Mouse (Mus musculus): Measurements from ENCODE around the gene Tub.

Gene Tub

DNA sequence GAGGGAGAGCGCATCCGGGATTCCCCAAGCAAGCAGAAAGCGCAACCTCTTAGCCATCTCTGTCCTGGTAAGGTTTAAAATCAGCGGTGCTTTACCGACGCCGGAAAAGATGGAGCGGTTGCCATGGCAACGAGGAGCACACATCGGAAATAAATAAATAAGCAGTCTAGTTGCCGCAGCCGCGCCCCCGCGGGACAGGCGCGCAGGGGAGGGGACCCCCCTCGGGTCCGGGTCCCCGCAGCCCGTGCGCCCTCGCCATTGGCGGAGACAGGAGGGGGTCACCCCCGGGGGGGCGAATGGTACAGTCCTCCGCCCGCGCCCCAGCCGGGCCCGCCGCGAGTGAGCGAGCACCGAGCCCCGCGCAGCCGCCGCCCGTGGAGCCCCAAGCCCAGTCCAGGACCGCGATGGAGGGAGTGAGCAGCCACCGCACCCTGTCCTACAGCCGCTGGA lies at the start of gene Tub:
TSS of gene Tub (plus strand) at position 27 of the 450 bp plus-strand sequence.
- peak; percentile 91 to 93 for DNase-seq (ENCODE audit: low spot score in 2 of 2)

GRCm38 (mm10) chr7:108903969-108904368 lies 46.2 kb upstream of the Tub start:
- DNase-seq (ENCODE audit: low spot score in 2 of 2) = no peak

GRCm38 (mm10) chr7:108927043-108927442 lies 23.1 kb upstream of the Tub start:
- DNase-seq (ENCODE audit: low spot score in 2 of 2) = no peak

DNA sequence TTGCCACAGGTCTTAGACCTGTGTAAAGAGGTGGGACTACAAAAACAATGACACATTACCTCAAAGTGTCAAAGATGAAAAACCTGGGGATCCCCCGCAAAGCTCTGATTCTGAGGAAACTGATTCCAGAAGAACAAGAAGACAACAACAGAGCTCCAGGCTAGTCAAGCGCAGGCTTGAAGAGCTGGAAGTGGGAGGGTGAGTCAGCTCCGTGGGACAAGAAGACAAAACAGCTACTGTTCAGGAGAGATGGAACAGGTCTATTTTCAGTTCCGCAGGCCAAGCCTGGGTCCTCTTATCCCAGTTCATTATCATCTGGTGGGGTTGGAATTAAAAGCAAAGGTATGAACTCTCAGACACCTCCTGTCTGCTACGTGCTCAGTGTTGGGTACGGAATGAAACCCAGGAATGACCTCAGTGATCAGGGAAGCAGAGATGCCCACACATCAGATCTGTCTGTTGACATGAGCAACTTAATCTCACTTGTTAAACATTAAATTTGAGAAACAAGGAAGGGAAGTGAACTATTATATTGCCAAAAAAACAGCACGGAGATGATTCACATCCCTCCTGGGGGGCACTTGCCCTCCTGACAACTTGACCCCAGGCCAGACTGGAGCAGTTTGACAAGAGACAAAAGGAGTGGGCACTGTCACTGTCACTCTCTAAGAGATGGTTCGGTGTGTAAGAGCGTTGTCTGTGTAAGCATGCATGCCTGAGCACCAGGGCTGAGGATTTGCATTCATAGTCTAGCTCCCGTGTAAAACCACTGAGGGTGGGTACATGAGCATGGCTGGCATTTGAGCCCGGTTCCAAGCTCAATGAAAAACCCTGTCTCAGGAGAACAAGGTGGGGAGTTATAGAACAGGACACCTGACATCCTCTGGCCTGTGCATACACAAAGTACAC lies 21.6 kb upstream of the Tub start:
- no peak for DNase-seq (ENCODE audit: low spot score in 2 of 2)

DNA sequence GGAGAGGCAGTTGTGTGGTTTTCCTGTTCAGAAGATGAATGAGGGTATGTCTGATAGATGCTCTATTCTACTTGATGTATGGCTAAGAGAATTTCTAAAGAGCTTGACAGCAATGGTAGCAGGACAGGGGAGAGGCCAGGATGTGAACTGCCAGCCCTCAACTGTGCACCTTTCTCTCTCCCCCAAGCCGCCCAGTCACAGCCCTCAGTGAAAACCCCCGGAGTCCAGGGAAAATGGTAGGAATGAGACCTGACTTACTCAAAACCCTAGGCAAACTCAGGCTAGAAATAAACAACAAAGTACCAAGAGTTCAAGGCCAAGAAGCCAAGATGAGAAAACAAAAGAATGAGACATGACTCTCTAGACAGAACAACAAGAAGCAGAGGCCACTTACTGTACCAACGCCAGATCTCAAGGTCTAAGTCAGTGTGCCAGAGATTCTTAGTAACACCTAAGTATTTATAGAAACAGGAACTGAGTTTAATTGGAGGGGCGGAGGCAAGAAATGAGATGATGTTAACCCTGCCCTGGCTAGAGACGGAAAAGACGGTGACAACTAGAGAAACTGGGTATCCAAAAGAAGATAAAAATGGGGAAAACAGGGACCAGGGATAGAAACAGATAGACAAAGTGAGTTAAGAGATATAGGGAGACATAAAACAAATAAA lies 20.3 kb upstream of the Tub start, which contains the start of gene Nlrp10:
TSS of gene Nlrp10 (minus strand) at position 453 of the 668 bp plus-strand sequence.
- DNase-seq (ENCODE audit: low spot score in 2 of 2) = no peak

- peak; percentile 96 to 97 for DNase-seq (ENCODE audit: low spot score in 2 of 2)
These were observed 16.1 kb upstream of the Tub start, which contains the start of gene Eif3f for GRCm38 (mm10) chr7:108933794-108934731. Gene Eif3f (plus strand): TSS chr7:108934417.

GRCm38 (mm10) chr7:108934836-108935235 lies 15.3 kb upstream of the Tub start:
- DNase-seq (ENCODE audit: low spot score in 2 of 2) = peak in 1 of 2 experiments; percentile 32

- DNase-seq (ENCODE audit: low spot score in 2 of 2) = peak in 1 of 2 experiments; percentile 21
These were observed 14.7 kb upstream of the Tub start for GRCm38 (mm10) chr7:108935411-108935810.

- no peak for DNase-seq (ENCODE audit: low spot score in 2 of 2)
These were observed 13.5 kb upstream of the Tub start for GRCm38 (mm10) chr7:108936591-108936990.

DNA sequence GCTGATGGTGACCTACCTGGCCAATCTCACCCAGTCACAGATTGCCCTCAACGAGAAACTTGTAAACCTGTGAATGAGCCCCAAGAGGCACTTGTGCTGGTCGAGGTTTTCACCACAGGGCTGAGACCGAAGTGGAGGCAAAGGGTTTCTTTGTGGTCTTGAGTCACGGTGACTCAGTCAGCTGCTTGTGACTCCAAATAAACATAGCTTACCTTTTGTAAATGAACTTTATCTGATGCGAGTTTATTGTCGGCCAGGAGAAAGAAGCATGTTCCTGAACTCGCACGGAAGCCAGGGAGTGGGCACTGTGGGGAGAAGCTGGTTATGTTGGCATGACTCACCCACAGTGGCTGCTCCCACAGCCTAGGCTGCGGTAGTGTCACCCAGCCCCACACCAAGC lies 8.7 kb upstream of the Tub start:
- DNase-seq (ENCODE audit: low spot score in 2 of 2) = no peak

DNA sequence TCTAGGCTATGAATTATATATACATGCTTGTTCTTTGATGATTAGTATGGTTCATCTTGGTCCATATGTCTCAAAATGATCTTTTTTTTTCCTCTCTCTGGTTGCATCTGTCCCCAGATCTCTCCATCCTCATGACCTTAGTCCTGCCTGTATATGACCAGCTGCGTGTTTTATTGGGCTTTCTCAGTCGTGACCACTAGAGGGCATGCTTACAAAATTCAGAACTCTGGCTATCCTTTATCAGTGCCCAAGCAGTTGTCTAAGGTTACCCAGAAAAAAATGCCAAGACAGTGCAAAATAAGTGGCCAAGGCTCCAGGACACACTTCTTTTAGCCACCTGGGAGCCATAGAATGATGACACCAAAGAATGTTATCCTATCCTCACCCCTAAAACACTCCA lies 6.1 kb upstream of the Tub start:
- peak in 1 of 2 experiments; percentile 68 for DNase-seq (ENCODE audit: low spot score in 2 of 2)

- DNase-seq (ENCODE audit: low spot score in 2 of 2) = no peak
These were observed 1.5 kb upstream of the Tub start for GRCm38 (mm10) chr7:108948611-108949010.

DNA sequence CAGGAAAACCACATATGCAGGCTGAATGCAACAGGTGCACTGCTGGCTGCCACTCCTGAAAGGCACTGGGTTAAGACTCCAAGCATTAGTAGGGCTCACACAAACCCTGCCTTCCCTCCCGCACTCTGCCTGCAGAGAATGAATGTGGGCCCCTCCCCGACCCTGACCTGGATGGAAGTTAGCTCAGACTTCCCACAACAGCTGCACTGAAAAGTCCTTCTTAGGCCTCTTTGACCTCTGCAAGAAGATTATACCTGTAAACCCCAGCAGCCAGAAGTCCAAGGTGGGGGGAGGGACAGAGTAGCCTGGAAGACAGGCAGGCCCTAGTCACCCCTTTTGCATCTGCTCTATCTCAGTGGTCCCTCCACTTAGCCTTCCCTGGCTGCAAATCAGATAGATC lies 837 bp upstream of the Tub start:
- no peak for DNase-seq (ENCODE audit: low spot score in 2 of 2)

DNA sequence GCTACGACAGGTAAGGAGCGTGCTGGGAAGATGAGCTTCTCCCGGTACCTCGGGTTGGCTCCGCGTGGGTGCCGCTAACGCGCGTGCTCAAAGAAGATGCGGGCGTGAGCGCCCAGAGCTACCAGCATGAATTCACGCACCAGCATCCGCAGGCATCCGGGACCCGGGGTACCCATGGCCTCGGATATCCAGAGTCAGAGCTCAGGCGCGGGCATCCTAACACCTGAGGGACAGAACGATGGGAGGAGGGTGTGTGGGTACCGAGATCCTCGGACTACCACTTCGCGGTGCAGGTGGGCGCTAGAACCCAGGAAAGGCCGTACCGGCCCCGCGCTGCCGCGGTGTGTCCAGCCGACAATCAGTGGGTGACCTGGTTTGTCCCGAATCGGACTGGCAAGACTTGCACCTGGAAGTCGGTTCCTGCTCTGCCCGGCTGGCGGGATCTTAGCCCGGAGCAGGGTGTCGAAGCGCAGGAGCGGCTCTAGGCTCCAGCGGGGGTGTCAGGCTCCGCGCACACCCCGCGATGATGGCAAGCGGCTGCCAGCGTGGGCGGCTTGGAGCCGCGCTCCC lies 709 bp downstream of the Tub start:
- peak; percentile 81 to 83 for DNase-seq (ENCODE audit: low spot score in 2 of 2)

- DNase-seq (ENCODE audit: low spot score in 2 of 2) = no peak
These were observed 2.7 kb downstream of the Tub start for GRCm38 (mm10) chr7:108952801-108953200.

- DNase-seq (ENCODE audit: low spot score in 2 of 2) = no peak
These were observed 4.0 kb downstream of the Tub start for GRCm38 (mm10) chr7:108954185-108954584.

GRCm38 (mm10) chr7:108957734-108958133 lies 7.6 kb downstream of the Tub start:
- no peak for DNase-seq (ENCODE audit: low spot score in 2 of 2)

DNA sequence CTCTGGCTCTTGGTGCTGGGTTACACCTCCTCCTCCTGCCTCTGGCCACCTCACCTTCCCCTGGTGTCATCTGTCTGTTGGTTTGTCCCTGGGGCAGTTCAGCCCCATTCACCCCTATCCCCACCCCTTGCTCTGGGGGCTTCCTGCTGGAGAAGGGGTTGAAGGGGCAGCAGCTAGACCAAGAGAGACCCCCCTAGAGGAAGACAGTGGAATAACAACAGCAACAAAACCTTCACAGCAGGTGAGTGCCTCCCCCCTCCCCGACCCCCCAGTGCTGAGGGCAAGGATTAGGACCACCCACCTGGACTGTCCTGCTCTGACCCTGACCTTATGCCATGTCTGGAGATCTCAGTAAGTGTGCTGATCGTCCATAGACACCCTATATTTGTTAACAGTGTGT lies 15.8 kb downstream of the Tub start:
- DNase-seq (ENCODE audit: low spot score in 2 of 2) = no peak

DNA sequence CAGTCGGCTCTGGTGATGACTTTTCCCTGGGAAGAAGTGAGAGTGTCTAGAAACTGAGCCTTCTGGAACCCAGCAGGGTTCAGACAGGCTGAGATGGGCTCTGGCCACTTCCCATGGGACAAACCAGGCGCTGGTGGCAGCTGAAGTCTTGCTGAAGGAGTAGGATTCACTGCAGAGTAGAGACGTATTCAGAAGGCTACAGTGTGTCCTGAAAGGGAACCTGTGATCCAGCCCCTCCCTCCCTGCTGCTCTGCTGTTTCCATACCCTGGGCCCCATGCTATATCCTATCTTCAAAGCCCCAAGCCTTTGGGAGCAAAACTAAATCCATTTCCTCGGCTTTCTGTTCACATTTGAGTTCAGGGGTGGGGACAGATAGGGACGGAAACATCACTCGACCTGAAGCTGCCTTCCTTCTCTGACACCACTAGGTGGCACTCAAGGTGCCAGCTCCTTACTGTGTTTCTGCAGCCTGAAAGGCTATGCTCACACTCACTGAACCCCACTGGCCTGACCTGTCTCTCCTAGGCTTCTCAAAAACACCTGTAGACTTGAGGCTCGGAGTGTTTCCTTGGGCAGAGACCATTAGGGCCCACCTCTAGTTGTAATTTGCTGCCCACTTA lies 16.7 kb downstream of the Tub start:
- peak; percentile 74 to 75 for DNase-seq (ENCODE audit: low spot score in 2 of 2)

GRCm38 (mm10) chr7:108968201-108968600 lies 18.1 kb downstream of the Tub start:
- DNase-seq (ENCODE audit: low spot score in 2 of 2) = no peak

- peak; percentile 73 to 76 for DNase-seq (ENCODE audit: low spot score in 2 of 2)
These were observed 22.1 kb downstream of the Tub start for GRCm38 (mm10) chr7:108972273-108972672.
